Mouse (Mus musculus) frontal cortex, postnatal 10 days (tissue): ENCODE data around the gene Mblac2.
A peak's percentile ranks its signal among the peaks of the same experiment; 100 is the strongest.

Source experiments
- DNase-seq, 2 experiments: peaks; one replicate each; pipeline ENCODE4 v3.0.0; 2022; ENCODE audit warnings: low spot score in 2 of 2, mixed read lengths in 1 of 2

Mblac2 gene

DNA sequence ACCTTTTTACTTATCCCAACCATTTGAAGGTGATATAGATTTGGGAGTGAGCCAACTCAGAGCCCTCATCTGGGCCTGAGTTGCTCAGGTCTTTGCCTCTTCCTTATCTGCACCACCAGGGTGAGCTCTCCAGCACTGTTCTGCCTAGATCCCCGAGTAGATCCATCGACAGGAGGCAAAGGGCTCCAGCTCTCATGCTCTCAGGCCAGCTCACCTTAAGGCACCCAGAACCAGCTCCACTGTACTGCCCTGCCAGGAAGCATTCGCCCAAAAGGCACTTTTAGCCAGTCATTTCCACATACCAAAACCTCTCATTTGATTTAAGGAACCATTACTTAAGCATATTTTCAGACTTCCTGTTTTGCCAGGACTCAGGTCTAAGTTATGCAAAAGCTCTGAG lies 29.8 kb downstream of the Mblac2 start:
- DNase-seq: no peak

DNA sequence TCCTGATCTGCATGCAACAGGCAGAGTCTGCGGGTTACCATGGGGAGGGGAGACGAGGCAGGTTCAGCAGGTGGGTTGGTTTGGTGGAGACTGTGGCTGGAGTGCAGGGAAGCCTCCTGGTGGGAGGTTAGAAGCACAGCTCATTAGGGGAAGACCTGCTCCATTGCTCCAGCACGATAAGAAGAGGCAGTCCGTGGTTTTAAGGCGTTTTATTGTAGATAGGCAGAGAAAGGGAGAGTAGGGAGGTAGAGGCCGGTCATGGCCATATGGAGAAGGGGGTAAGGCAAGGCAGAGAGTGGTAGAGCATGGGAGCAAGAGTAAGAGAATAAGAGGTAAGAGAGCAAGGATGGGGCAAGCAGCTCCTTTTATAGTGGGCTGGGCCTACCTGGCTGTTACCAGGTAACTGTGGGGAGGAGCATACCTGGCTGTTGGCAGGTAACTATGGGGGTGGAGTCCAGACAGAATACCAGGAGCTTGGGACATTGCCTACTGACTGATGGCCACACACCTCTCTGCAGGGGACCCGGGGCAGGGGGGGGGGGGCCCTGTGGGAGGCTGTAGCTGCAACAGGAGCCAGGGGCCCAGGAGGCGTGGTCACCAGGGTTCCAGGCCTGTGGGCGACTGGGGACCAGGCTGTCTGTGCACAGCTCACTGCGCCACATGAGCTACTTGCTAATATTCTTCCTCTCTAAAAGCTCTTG lies 32.4 kb downstream of the Mblac2 start:
- DNase-seq: no peak

DNA sequence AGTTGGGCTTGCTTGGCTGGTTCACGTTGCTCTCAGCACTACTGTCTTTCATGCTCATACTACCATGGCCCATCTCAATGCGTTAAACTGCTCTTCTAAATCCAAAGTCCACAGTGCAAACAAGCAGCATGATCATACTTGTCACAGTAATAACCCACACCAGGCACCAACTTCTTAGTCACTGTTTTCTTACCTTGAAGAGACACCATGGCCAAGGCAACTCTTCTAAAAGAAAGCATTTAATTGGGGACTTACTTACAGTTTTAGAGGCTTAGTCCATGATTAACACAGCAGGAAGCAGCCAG lies 32.9 kb downstream of the Mblac2 start:
- DNase-seq: no peak

DNA sequence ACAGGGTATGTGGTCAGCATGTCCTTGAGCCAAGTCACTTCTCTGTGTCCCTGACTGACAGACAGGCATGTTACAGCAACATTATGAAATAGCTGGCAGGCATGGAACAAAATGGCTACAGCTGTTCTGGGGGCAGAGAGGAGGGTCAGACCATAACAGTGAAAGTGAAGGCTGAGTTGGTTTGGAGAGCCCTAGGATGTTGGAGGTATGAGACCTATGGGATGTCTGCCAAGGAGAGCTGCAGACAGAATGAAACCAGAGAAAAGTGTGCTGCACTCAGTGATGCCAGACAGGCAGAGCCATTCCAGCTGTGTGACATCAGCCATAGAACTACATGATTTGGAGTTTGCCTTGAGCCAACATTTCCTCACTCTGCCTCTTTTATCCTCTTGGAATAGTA lies 43.7 kb downstream of the Mblac2 start:
- DNase-seq: no peak

DNA sequence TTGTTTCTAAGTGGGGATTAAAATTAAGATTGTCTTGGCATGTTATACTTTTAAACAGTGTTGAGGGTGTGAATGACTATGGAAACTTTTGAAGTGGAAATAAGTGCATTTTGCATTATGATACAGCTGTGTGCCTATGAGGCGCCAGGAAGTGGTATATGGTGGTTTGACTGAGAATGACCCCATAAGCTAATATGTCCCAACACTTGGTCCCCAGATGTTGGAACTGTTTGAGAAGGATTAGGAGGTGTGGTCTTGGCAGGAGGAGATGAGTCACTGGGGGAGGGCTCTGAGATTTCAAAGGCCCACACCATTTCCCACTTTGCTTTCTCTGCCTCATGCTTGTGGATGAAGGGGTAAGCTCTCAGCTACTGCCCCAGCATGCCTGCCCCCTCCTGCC lies 44.2 kb downstream of the Mblac2 start:
- no peak for DNase-seq

DNA sequence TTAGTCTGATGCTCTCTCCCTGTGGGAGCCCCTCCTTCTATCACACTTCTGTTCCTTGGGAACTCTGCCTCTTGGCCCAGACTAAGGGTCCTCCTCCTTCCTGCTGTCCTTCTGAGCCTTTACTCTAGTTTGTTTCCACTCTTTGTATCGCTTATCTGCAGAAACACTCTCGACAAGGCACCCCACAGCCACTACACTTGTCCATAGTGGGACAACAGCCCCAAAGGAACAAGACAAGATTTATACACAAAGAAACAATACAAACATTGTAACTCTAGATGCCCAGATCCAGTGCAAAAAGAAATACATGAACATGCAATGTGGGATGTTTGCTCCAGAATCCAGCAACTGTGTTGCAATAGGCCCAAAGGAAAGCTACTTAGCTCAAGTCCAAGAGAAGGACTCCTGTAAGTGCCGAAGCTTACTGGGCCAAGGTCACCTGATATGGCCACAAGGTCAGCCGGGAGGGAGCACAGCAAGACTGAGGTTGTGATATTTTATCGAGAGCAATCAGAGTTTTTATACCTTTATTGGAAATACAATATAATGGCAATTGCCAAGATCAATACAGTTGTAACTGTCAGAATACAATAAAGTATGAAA lies 46.0 kb downstream of the Mblac2 start:
- DNase-seq: no peak

DNA sequence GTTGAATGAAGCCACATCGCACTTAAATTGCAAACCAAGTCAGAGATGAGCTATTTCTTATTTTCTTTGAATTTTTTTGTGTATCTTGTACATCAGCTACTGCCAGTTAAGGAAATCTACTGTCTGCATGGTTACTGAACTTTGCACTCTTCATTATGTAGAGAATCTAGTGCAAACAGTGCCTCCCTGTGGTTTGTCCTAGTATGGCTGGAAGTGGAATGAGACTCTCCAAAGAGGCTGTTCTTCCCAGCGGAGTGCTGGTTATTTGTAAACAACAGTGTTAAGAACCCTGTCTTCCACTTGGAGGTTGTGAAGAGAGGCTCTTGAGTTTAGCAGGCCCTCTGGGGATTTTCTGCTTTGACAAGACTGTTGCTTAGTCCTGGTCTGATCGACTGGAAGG lies 49.2 kb downstream of the Mblac2 start:
- no peak for DNase-seq

DNA sequence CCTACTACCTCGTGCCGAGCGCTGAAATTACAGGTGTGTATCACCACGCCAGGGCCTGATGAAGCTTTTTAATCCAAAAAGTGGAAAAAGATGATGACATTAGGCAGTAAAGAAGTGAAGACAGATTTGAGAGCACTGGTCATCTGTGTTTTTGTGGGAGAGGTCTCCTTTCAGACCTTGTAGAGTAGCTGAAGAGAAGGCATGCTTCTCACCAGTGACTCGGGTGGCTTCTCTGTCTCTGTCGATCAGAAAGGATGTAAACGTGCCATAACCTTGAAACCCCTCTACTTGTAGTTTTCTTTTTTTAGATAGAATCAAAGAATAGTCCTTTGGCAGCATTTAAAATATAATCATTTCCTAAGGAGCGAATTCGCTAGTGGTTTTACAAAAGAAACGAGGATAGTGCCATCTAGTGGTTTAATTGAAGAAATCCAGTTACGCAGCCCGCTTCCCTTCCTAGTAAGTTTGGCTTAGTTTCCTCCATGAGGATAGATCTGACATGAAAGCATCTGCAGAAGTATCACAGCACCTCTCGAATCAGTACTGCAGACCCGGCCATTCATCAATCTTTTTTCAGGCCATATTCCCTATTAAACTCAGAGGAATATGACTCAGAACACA lies 50.5 kb downstream of the Mblac2 start:
- DNase-seq: peak in 1 of 2 experiments; percentile 36

DNA sequence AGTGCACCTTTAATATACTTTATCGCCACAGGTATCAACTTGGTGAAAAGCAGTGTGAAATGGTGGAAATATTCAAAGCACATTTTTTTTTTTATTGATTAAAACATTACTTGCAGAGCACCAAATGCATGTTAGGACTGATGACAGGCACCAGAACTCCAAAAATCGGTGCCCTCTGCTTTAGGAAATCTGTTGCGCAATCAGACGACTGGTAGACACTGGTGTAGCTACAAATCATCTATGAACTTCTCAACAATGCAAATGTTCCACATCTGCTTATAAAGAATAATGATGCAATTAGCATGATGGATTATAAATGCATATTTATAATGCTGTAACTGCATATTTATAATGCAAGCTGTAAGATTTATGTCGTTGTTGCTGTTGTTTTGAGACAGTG lies 53.0 kb downstream of the Mblac2 start:
- DNase-seq: no peak

DNA sequence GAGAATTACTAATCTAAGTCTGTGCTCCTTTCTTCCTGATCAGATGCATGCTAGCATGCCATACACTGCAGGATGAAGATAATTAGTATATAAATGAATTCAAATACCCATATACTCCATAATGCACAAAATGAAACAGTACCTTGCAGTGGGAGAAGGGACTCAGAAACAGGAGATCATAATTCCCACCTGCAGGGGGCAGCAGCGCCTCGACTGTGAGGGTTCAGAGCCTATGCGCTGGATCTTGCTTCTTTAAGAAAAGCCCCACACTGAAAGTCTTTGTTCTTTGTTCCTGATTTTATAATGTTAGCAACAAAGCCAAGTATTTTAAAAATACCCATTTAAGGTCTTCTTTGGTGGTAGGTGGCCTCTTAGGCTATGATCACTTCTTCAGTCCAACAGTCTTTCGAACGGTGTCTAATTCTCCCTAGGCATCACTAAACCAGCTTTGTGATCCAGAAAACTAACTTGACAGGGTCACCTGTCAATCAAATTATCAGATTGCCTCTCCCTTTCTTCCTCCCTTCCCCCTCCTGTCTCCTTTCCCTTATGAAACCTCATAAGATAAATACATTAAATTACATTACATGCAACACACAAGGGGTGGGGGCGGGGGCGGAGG lies 56.0 kb downstream of the Mblac2 start:
- DNase-seq: peak; percentile 63 to 86

DNA sequence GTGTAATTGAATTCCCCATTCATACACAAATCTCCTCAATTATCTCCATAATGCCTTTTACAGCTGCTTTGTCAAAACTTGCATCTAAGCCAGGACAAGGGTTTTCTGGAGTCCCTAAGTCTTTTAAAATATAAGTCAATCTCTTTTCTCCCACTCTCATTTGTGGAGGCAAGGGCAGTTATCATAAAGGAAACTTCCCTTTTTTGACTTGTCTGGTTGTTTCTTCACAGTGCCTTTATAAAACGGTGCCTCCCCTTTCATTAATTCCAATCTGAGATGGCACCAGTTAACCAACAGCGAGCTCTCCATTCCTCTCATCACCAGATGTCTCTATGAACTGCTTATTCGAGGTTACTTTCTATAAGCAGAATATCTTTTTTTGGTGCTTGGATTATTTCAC lies 65.1 kb downstream of the Mblac2 start:
- no peak for DNase-seq

DNA sequence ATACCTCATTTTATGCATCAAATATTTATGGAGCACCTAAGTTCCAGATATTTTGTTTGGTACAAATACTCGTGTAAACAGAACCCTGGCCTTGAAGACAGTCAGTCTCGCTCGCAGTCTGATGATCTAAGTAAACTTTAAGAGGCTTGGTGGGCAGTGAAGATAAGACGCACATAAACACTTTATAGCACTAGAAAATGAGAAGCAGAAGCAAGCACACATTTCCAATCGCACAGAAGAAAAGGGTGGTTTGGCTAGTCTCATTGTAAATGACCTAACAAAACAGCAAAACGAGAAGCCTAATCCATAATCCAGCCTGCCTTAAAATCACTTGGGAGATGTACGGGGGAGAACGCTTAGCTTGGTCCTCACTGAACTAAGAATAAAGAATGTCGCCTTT lies 71.3 kb downstream of the Mblac2 start:
- DNase-seq: no peak

DNA sequence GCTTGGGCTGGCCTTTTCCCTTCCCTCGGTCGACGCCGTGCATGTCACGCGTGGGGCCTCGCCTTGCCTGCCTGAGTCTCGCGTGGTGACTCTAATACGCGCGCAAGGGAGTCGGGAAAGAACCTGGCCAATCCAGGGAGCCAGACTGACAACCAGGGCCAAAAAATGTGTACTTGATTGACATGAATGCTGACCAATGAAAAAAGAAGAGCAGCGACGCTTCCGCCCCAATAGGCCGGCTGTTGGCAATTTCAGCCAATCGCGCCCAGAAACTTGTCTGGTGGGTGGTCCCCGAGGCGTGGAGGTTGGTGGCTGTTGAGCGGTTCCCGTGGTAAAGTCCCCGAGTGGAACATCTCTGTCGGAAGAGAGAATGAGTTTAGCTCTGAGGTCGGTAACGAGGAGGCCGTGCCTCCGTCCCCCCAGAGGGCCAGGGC lies 71.8 kb downstream of the Mblac2 start, which contains the start of gene Cetn3:
TSS of gene Cetn3 (plus strand) at position 107 of the 434 bp plus-strand sequence.
- DNase-seq: peak; percentile 91 to 92

DNA sequence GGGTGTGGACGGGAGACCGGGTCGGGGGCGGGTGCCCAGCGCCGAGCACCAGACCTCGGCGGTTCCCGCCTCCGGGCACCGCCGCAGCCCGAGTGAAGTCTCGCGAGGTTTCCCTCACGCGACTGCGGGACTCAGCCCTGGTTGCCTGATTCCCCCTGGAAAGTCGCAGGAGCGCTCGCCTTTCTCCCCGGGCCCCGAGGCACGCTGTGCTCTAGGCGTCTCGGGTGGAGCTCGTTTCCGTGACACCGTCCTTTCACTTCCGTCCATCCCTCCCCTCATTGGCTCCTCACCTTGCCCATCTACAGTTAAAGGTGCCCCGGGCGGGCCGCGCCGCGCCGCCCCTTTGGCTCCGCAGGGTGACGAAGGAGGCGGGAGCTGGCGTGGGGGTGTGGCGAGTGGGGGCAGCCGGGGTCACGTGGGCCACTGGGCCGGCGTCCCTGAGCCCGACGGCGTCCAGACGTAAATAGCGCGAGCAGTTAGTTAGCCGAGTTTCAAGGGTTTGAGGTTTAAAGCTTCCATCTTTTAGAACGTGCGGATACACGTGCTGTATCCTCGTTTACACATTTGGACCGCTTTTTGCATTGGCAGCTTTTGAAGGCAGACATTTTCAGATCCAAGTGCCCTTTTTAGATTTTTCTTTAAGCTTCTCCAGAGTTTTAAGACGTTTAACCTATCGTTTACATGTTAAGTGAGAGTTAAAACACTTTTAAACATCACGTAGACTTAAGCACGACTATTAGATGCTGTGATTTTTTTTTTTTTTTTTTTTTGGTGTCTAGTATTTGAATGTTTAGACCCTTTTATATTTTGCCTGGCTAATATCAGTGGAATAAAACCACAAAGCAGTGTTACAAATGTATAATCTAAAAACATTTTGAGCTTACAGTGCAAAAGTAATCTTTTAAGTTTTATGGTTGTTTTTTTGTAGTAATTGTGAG lies 72.5 kb downstream of the Mblac2 start:
- DNase-seq: peak; percentile 93 to 96

DNA sequence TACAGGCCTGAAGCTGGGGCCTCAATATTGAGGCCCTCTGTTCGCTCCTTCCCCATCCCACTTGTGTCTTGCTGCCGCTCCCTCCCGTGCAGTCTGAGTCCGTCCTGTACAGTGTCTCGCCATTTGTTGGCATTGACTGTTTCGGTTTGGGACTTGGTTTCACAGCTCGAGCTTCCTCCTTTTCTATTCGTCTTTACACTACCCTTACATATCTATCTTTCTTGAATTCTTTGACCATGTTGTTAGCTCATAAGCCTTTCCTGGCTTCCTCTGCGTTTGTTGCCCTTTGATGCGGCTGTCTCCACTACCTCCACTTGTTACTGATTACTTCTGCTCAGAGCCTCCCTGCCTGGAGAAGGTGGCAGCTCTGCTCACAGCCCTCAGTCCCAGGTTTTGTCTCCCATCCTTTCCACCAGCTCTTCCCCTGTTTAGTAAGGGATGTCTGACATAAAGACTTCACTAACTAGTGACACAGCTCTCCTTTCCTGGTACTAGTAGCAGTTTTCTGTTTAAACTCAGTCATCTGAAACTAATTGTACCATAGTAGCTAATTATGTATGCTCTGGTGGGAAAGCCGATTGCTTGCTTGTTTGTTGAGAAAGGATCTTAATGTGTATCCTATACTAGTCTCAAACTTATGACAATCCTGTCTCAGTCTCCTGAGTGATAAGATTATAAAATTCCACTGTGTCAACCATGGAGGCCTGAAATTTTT lies 74.8 kb downstream of the Mblac2 start:
- DNase-seq: no peak

DNA sequence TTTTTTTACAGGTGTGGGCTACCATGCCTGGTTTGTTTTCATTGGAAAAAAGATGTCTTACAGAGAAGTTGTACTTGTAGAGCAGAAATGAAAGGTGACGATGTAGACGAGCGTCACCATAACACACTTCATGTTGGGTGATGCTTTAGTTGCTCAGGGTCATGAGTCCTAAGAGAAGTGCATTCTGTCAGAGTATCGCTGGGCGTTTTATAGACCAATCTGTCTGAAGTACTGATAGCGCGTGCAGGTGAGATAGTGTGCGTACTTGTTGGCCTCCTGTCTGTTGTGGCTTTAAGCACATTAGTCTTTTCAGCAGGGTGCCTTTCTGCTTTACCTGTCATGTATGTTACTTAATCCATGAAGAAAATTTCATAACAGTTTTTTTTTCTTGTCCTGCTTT lies 79.0 kb downstream of the Mblac2 start:
- no peak for DNase-seq

DNA sequence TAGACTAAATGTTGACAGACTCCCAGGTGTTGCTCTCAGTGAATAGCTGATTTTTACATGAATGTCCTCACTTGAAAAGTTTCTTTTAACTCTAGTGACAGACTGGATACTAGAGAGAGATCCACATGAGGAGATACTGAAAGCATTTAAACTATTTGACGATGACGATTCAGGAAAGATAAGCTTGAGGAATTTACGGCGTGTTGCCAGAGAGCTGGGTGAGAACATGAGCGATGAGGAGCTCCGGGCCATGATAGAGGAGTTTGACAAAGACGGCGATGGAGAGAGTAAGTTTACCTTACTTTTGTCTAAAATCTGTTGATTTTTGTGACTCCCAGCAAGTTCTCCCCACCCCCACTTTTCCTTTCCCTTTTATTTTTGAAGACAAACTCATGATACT lies 80.7 kb downstream of the Mblac2 start:
- DNase-seq: no peak

DNA sequence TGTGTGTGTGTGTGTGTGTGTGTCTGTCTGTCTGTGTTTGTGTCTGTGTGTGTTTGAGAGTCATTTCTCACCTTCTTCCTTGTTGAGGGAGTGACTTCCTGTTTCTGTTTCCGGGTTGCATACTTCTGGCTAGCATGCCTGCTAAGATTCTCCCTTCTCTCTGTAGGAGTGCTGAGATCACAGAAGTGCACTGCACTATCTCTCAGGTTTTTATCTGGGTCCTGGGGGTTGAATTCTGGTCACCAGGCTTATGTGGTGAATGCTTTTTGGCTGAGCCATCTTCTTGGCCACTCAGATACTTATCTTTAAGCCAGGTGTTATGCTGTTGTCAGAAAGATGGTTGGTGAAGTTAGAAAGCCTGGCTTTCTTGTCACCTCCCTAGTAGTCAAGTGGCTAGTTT lies 82.7 kb downstream of the Mblac2 start:
- no peak for DNase-seq

DNA sequence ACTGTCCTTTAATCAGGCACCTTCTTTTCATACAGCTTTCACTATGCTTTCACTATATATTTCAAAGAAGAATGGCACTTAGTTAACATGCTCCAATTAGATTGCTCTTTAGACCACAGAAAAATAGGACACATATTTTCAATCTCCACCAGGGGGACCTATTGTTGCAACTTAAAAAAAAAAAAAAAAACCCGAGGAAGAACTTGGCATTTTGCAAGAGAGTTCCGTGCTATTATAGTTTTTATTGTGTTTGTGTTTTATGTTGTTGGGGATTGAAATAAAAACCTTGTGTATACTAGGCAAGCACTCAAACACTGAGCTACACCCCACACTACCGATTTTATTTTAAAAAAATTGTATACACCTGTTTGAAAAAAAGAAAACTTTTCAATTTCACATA lies 90.0 kb downstream of the Mblac2 start:
- no peak for DNase-seq
